Mouse (Mus musculus): Measurements from ENCODE around the gene Gstcd. TPM values are rescaled to one million over a fixed set of nuclear protein-coding genes. Genes with fewer than 3 reads are reported as not detected.

The Gstcd gene
- total RNA-seq, 1 experiment: 24.2 TPM

DNA sequence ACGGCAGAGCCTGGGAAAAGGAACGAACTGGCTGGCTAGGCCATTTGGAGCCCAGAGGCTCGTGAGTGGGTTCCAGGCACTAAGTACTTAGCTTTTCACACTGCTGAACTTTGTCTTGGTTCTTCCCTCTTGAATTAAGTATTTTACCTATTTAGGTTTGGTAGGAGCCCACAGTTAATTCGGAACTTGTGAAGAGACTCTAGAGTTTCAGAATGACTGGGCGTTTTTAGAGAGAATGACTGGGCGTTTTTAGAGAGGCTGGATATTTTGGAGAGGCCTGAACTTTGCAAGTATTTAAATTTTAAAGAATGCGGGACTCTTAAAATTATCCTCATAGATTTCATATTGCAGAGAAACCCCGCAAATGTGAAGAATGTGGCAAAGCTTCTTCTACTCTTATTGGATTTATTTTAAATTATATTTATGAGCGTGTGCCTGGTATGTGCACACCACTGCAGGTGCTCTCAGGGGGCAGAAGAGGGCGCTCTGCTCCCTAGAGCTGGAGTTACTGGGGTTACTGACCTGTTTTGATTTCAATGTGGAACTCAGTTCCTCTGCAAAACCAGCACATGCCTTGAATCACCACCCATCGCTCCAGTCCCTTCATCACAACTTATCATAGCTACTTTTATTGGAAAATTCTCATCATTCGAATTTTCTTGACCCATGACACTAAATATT, 111.9 kb downstream of the Gstcd start:
- Histone ChIP-seq H3K9me3 (ENCODE audit: control insufficient read depth, insufficient read depth, low read depth, low read length) (no peaks in the 10 kb centered on the region), H3K9ac (ENCODE audit: insufficient read depth, low read depth, low read length, poor library complexity, severe bottlenecking) (no peak overlapping the region), H3K4me3 (ENCODE audit: insufficient read depth in 1 of 2, low read depth in 1 of 2, low read length in 2 of 2, poor library complexity in 1 of 2, severe bottlenecking in 1 of 2) (no peak overlapping the region), H3K27ac (ENCODE audit: insufficient read depth, low read depth, low read length, poor library complexity, severe bottlenecking) (no peak overlapping the region), H3K4me1 (ENCODE audit: control insufficient read depth in 2 of 2, insufficient read depth in 2 of 2, low read length in 2 of 2, poor library complexity in 1 of 2) (no peaks in the 10 kb centered on the region), H3K36me3 (ENCODE audit: control insufficient read depth, insufficient read depth, low read length, poor library complexity, severe bottlenecking) (no peaks in the 10 kb centered on the region; the same call in none of the 2 replicates)
- TF ChIP-seq ZC3H11A (IDR thresholded peaks at IDR 0.05; ENCODE audit: borderline replicate concordance, low read depth, low read length) (no peak), HCFC1 (IDR thresholded peaks at IDR 0.05; ENCODE audit: borderline replicate concordance, insufficient read depth, low read length) (no peak), ZNF384 (IDR thresholded peaks at IDR 0.05; ENCODE audit: low read depth, low read length) (no peak), CHD2 (IDR thresholded peaks at IDR 0.05; ENCODE audit: low read depth, low read length) (no peak), MAFK (IDR thresholded peaks at IDR 0.05; ENCODE audit: insufficient read depth, low read depth, low read length) (no peak)
- in situ Hi-C loops (cut with MboI; ENCODE audit: low sequenced_read_pairs in 2 of 2, unreplicated experiment in 2 of 2): no loop called here
- DNase-seq (ENCODE audit: low read depth, low spot score): no peak

- Histone ChIP-seq H3K4me3 (ENCODE audit: insufficient read depth in 1 of 2, low read depth in 1 of 2, low read length in 2 of 2, poor library complexity in 1 of 2, severe bottlenecking in 1 of 2) (no peak overlapping the region), H3K27ac (ENCODE audit: insufficient read depth, low read depth, low read length, poor library complexity, severe bottlenecking) (no peak overlapping the region), H3K4me1 (ENCODE audit: control insufficient read depth in 2 of 2, insufficient read depth in 2 of 2, low read length in 2 of 2, poor library complexity in 1 of 2) (no peaks in the 10 kb centered on the region; a peak in 1 of 4 replicates), H3K36me3 (ENCODE audit: control insufficient read depth, insufficient read depth, low read length, poor library complexity, severe bottlenecking) (no peaks in the 10 kb centered on the region), H3K9me3 (ENCODE audit: control insufficient read depth, insufficient read depth, low read depth, low read length) (no peaks in the 10 kb centered on the region), H3K9ac (ENCODE audit: insufficient read depth, low read depth, low read length, poor library complexity, severe bottlenecking) (no peak overlapping the region)
- TF ChIP-seq ZC3H11A (IDR thresholded peaks at IDR 0.05; ENCODE audit: borderline replicate concordance, low read depth, low read length) (no peak), ZNF384 (IDR thresholded peaks at IDR 0.05; ENCODE audit: low read depth, low read length) (no peak), HCFC1 (IDR thresholded peaks at IDR 0.05; ENCODE audit: borderline replicate concordance, insufficient read depth, low read length) (no peak), CHD2 (IDR thresholded peaks at IDR 0.05; ENCODE audit: low read depth, low read length) (no peak), MAFK (IDR thresholded peaks at IDR 0.05; ENCODE audit: insufficient read depth, low read depth, low read length) (no peak)
- no peak for DNase-seq (ENCODE audit: low read depth, low spot score)
- in situ Hi-C loops (cut with MboI; ENCODE audit: low sequenced_read_pairs in 2 of 2, unreplicated experiment in 2 of 2): no loop called here
Measured at GRCm38 (mm10) chr3:132966255-132966654, 125.6 kb downstream of the Gstcd start.

DNA sequence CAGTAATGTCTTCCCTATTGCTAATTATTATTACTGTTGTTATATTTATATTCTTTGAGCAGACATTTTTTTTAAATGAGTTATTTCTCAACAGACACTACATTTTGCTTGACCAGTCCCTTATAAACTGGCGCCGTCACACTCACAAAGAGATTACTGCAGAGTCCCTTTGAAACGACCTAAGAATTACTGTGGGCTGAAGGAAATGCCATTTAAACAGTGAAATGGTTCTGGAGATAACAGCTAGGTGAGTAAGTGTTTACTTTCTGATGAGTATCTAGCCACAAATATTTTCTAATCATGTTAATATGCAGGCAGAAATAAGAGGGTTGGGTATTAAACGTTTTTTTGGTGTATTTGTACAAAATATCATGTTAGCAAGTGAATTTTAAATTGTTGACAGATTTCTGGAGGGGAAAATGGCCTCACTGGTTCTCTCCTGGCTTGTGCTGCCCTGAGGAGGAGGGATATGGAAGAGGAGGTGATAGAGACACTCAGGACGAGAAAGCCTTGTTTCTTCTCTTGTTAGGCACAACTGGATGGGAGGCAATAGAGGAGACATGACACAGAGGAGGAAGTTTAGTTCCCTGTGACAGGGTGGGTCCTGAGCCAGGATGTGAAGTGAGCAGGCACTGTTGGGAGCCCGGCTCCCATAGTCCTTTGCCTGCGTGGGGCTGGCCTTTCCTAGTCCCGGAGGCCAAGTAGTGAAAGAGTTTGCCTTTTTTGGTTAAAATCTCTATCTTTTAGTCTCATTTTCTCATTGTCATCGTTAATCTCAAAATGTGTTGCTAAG, 126.9 kb downstream of the Gstcd start:
- no peak overlapping the region for H3K4me3 ChIP-seq (ENCODE audit: insufficient read depth in 1 of 2, low read depth in 1 of 2, low read length in 2 of 2, poor library complexity in 1 of 2, severe bottlenecking in 1 of 2)
- DNase-seq (ENCODE audit: low read depth, low spot score): no peak
- H3K36me3 ChIP-seq (ENCODE audit: control insufficient read depth, insufficient read depth, low read length, poor library complexity, severe bottlenecking): no peaks in the 10 kb centered on the region
- TF ChIP-seq ZC3H11A (IDR thresholded peaks at IDR 0.05; ENCODE audit: borderline replicate concordance, low read depth, low read length) (no peak), CHD2 (IDR thresholded peaks at IDR 0.05; ENCODE audit: low read depth, low read length) (no peak), MAFK (IDR thresholded peaks at IDR 0.05; ENCODE audit: insufficient read depth, low read depth, low read length) (no peak), ZNF384 (IDR thresholded peaks at IDR 0.05; ENCODE audit: low read depth, low read length) (no peak), HCFC1 (IDR thresholded peaks at IDR 0.05; ENCODE audit: borderline replicate concordance, insufficient read depth, low read length) (no peak)
- no peaks in the 10 kb centered on the region; a peak in 1 of 4 replicates for H3K4me1 ChIP-seq (ENCODE audit: control insufficient read depth in 2 of 2, insufficient read depth in 2 of 2, low read length in 2 of 2, poor library complexity in 1 of 2)
- in situ Hi-C loops (cut with MboI; ENCODE audit: low sequenced_read_pairs in 2 of 2, unreplicated experiment in 2 of 2): no loop called here
- no peak overlapping the region for H3K27ac ChIP-seq (ENCODE audit: insufficient read depth, low read depth, low read length, poor library complexity, severe bottlenecking)
- H3K9me3 ChIP-seq (ENCODE audit: control insufficient read depth, insufficient read depth, low read depth, low read length): no peaks in the 10 kb centered on the region
- H3K9ac ChIP-seq (ENCODE audit: insufficient read depth, low read depth, low read length, poor library complexity, severe bottlenecking): no peak overlapping the region

- no peak overlapping the region for H3K4me3 ChIP-seq (ENCODE audit: insufficient read depth in 1 of 2, low read depth in 1 of 2, low read length in 2 of 2, poor library complexity in 1 of 2, severe bottlenecking in 1 of 2)
- H3K9ac ChIP-seq (ENCODE audit: insufficient read depth, low read depth, low read length, poor library complexity, severe bottlenecking): no peak overlapping the region
- no peaks in the 10 kb centered on the region; a peak in 1 of 4 replicates for H3K4me1 ChIP-seq (ENCODE audit: control insufficient read depth in 2 of 2, insufficient read depth in 2 of 2, low read length in 2 of 2, poor library complexity in 1 of 2)
- no peak for DNase-seq (ENCODE audit: low read depth, low spot score)
- H3K9me3 ChIP-seq (ENCODE audit: control insufficient read depth, insufficient read depth, low read depth, low read length): no peaks in the 10 kb centered on the region
- no peak for TF ChIP-seq CHD2 (IDR thresholded peaks at IDR 0.05; ENCODE audit: low read depth, low read length)
- no peak for TF ChIP-seq ZC3H11A (IDR thresholded peaks at IDR 0.05; ENCODE audit: borderline replicate concordance, low read depth, low read length)
- no peak for TF ChIP-seq HCFC1 (IDR thresholded peaks at IDR 0.05; ENCODE audit: borderline replicate concordance, insufficient read depth, low read length)
- TF ChIP-seq ZNF384 (IDR thresholded peaks at IDR 0.05; ENCODE audit: low read depth, low read length): no peak
- TF ChIP-seq MAFK (IDR thresholded peaks at IDR 0.05; ENCODE audit: insufficient read depth, low read depth, low read length): no peak
- H3K36me3 ChIP-seq (ENCODE audit: control insufficient read depth, insufficient read depth, low read length, poor library complexity, severe bottlenecking): no peaks in the 10 kb centered on the region
- no peak overlapping the region for H3K27ac ChIP-seq (ENCODE audit: insufficient read depth, low read depth, low read length, poor library complexity, severe bottlenecking)
- in situ Hi-C loops (cut with MboI; ENCODE audit: low sequenced_read_pairs in 2 of 2, unreplicated experiment in 2 of 2): no loop called here
Measured at GRCm38 (mm10) chr3:132962631-132963361, 129.0 kb downstream of the Gstcd start.
